Mouse (Mus musculus) fat pad, adult 2 months (tissue): ENCODE measurements around the gene Map2.

Source experiments
- DNase-seq: peaks from one replicate; pipeline ENCODE4 v3.0.0-alpha.2; 2011; ENCODE audit warnings: low read depth, low spot score; ENCODE audit errors: extremely low read depth

The Map2 gene

DNA sequence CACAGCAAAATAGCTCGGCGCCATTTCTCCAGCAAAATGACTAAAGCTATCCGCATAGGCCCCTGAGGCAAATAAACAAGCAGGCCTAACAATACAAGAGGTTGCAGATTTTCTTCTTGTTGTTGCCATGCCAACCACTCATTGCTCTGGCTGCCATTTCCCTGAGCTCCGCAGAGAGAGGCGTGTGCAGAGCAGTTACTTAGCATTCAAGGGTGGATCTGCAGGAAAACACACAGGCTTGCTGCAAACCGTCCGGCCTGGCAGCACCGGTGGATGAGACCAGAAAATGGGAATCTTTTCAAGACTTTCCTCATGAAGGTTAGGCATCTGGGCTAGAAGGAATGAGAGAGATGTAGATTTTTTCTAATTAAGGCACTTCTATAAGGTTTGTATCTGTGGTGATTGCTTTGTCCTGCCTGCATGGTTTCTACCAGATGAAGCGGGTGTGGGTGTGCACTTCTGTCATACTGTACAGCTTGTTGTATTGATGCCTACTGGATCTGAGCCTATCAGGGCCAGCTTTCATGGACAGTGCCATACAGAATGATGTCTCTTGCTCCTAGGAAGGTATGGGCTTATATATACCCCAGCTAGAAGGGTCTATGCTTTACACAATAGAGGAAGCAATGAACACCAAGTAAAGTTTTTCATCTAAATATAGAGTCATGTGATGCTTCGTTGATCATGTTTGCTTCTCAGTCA lies 211.8 kb downstream of the Map2 start:
- no peak for DNase-seq

DNA sequence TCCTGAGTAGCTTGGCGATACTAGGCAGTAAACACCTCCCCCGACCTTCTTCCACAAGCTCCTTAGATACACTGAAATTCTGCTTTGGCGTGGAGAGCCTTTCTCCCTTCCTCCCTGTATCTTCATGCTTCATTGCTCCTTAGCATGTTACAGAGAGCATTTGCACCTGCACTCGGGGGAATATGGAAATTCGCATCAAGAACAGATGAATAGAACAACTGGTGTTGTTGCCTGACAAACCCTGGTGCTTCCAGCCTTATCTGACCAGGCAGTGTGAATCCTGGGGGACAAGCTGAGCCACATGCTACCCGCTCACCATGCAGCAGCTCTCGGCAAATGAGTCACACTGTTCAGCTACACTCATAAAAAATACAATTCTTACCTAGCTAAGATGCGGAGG lies 213.5 kb downstream of the Map2 start:
- no peak for DNase-seq

DNA sequence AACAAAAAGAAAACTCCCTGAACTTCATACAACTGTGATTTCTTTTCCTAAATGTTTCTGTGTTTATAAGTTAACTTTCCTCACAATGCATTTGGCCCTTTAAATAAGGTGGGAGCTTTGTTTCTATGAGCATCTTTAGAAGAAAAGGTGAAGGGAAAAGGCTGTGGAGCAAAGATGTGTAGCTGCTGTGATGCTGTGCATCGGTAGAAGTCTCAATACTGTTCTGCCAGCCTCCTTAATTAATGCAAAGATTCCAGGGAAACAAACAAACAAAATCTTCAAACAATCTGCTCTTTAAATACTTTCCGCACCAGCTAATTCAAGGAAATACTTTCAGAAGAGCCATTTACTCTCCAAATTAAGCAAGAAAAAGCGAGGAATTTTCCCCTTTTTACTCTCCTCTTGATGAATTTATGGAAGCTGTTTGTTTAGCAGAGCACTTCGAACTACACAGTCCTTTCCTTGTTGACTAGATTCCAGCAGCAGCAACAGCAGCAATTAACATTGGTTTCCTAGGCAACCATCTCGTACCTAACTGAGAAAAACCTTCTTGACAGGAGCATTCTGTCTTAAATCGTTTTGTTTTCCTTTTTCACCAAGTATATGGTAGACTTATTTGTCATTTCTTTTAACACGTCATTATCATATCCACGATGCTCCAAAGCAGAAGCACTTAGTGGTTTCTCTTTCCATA lies 220.0 kb downstream of the Map2 start:
- DNase-seq: no peak

DNA sequence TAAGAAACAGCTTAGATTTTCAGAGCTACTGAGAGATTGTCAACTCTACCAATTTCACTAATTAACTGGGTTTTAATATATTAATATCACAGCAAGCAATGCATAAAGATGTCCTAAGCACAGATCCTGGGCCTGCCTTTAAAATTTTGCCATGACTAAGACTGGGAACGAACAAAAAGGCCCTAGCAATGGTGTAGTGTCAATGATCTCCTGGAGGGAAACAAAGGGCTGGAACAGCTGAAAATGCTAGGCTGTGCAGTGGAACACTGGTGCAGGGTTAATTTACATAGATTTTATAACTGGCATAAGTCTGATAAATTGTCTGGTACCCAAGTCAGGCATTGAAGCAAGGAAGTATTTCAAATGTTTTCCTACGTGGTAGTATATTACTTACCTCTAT lies 220.8 kb downstream of the Map2 start:
- no peak for DNase-seq

DNA sequence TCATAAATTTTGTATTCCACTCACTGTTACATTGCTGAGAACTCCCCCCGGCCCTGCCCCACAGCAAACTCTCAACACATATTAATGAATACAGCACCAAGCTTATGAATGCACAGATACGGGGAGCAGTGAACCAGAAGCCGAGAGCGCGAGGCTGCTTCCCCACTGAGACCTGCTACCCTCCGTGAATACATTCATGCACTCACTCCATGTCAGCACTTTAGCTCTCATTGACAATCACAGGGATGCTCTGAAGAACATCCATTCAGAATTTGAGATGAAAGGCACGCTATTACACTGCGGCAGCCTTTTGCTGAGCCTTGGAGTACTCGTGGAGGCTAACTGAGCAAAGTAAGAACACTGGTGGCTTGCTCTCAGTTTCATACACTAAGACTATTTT lies 226.8 kb downstream of the Map2 start:
- DNase-seq: no peak

DNA sequence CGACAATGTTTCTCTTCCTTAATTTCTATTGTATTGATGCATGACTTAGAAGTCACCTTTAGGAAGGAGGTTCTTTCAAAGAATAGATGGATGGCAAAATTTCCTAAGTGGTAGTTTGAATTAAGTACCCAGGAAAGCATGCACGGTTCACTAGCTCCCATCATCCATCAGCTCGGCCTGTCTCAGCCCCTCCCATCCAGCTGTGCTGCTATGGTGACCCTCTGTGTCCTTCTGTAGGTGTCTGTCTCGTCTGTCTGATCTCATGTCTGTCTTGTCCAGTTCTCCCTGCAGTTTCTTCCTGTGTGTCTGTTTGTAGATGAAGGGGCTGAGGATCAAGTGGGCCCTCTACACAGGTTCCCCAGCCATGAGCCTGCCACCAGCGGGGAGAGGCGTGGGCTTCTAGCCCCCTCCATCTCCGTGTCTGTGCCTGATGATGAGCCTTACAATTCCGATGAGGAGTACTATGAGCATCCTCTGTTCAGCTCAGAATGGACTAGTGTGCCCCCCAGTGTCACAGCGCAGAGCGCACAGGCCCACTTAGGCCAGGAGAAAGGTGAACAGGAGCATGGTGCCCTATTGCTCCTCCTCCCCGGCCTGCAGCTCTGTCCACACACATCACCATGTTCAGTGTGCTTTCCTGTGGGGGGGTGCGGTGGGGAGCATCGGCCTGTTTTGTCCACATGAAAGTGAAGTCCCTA lies 232.3 kb downstream of the Map2 start:
- no peak for DNase-seq

DNA sequence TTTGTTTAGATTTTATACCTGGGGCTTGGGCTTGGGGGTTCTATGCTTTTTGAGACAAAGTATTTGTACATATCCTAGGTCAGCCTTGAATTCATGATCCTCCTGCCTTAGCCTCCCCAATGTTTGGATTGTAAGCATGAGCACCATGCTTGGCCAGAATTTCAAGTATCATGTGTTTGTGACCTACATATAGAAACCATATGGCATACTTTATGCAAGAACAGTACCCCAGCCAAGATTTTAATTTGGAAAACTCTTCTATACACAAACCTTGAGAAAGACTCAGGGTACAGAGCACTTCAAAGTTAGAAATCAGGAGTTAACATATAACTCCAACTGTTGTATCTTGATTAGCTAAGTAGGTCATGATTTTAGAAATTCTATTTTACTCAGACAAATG lies 243.3 kb downstream of the Map2 start:
- no peak for DNase-seq

DNA sequence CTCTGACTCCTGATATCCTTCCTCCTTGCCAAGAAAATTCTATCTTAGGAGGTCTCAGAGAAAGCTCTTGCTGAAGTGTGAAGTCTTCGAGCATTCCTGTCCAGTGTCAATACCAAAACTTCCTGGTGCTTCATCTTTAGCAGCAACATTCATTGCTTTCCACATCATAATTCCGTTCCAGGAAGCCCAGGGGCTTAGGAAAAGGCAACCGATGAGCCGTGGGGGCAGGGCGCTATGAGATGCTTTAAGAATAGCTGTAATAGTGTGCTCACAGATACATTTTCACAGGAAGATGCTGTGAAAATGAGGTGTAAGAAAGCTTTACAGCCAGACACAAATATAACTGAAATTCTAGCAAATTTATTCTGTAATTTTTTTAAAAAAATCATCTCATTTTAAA lies 251.0 kb downstream of the Map2 start:
- DNase-seq: no peak

DNA sequence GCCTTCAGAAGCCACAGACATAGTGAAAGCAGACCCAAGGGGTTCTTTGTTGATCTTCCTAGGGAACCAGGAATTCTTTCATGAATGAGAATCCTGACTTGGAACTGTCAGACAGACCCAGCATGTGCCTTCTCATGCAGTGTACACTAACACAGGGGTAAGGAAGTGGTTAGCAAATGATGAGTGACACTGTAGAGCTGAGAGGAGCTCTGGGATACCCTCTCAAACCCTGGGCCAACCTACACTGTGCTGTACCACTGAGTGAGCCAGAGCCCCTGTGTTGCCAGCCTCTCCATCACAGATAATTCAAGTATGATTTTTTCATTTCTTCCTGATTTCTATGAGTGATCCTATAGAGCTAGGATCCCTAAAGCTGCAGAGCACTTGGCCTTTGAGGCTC lies 255.9 kb downstream of the Map2 start:
- no peak for DNase-seq

DNA sequence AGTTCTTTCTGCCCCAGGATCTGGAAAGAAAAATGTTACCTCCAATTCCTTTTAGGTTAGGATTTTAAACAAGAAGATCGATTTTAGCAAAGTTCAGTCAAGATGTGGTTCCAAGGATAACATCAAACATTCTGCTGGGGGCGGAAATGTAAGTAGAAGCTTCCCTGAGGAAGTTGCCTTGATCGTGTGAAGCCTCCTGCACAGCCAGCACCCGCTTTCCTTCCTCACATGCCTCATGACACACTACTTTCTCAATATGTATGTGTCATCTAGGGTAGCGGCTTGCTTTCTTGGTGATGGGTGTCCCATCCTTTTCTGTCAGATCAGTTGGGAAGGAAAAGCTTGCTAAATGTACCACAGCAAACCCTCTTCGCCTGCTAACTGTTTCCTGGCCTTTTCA lies 256.4 kb downstream of the Map2 start:
- DNase-seq: no peak

DNA sequence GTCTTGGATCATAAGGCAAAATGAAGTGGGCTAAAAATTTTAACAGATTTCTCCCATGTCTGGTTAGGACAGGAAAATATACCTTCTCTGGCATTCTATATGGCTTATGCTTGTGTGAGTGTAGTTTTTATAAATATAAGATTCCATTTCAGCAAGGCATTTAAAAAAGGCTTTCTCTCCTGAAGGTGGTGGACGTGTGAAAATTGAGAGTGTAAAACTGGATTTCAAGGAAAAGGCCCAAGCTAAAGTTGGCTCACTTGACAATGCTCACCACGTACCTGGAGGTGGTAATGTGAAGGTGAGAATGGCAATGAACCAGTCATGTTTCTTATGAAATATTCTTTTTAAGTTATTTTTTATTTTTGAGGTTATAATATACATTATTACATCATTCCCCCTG lies 263.0 kb downstream of the Map2 start:
- no peak for DNase-seq

DNA sequence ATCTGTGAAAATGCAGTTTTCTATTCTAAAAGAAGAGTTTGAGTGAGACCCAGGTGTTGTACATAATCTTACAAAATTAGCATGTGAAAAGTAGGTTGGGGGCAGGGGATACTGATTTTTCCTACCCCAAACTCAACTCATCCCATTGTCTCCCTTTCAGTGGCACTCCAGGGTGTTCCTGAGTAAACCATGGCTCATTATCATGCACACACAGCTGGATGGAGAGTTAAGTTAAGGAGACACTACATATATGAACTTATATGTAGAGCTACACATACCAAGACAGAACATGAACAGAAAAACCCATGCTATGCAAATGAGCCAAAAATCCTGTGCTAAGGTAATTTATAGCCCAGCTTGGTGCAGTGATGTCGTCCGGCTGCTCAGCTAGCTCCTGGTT lies 267.8 kb downstream of the Map2 start:
- DNase-seq: no peak

DNA sequence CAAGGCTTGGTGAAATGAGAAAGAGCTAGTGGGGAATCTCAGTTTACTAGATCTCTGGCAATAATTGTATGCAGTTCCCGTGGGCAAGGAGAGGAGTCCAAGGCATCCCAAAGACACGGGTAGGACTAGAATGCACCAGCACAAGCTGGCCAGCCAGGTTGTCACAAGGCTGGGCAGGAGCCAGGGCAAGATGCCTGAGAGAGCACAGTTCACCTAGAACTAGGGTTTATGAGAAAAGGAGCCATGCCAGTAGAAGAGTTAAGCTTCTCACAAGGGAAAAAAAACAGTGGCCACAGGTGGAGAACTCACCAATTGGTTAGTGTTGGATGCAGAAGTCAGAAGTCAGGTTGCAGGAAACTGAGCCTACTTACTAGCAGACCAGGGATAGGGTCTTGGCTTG lies 274.4 kb downstream of the Map2 start:
- DNase-seq: no peak

DNA sequence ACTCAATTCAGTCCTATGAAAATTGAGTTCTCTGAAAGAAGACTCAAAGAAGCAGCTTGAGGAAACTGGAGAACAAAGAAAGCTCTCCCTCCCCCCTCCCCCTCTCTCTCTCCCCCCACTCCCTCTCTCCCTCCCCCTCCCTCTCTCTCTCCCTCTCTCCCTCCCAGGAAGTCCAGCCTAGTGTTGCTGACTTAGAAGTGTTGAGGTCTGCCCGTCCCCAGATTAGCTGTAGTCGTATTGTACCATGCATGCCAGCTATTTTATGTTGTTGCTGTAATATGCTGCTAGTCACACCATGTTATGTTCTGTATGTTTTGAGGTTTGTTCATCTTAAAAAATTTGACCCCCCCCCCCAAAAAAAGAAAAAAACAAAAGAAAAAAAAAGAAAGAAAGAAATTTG lies 281.5 kb downstream of the Map2 start:
- DNase-seq: no peak

DNA sequence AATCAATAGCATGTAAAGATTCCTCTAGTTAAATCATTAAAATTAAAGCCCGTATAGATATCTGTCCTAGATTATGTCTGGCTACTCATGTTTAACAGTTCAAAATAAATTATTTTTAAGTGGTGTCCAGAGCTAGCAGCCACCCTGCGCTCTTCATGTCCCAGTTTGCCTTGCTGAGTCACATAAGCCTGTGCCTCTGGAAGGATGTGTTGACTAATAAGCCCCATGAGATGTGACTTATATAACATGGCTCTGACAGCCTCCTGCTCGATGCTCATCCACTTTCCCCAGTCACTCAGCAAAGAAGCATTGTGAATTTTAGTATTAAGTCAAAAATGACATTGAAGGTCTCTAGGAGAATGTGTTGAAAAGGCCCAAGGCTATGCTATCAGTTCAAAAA lies 282.7 kb downstream of the Map2 start:
- DNase-seq: no peak

DNA sequence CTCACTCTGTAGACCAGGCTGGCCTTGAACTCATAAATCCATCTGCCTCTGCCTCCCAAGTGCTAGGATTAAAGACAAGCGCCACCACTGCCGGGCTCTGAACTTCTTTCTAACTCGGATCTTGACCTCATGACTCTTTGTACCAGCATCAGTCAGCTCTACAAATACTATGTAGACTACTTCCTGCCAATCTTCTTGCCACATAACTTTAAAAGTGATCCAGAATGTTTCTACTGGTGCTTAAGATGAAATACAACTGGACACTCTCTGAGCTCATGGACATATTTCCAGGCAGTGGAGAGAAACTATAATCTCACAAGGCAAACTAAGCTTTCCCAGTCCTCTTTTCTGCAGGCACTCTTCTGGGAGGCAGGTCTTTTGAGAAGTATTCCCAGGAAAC lies 284.3 kb downstream of the Map2 start:
- DNase-seq: no peak

DNA sequence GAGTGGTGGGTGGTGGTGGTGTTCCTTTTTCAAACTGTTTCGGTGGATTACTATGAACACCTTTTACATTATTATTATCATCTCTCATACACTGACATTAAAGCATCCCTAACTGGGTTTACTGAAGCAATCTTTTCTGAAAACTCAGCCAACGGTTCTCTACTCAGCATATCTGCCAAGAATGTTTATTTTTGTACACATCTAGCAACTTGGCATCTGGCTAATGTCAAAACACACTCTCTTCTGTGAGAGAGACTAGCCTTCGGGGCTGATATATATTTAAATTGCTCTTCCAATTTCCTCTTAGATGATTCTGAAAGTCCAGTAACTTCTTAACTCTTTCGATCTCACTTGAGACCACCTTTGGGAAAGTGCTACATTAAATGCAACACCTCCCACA lies 285.8 kb downstream of the Map2 start:
- DNase-seq: no peak

DNA sequence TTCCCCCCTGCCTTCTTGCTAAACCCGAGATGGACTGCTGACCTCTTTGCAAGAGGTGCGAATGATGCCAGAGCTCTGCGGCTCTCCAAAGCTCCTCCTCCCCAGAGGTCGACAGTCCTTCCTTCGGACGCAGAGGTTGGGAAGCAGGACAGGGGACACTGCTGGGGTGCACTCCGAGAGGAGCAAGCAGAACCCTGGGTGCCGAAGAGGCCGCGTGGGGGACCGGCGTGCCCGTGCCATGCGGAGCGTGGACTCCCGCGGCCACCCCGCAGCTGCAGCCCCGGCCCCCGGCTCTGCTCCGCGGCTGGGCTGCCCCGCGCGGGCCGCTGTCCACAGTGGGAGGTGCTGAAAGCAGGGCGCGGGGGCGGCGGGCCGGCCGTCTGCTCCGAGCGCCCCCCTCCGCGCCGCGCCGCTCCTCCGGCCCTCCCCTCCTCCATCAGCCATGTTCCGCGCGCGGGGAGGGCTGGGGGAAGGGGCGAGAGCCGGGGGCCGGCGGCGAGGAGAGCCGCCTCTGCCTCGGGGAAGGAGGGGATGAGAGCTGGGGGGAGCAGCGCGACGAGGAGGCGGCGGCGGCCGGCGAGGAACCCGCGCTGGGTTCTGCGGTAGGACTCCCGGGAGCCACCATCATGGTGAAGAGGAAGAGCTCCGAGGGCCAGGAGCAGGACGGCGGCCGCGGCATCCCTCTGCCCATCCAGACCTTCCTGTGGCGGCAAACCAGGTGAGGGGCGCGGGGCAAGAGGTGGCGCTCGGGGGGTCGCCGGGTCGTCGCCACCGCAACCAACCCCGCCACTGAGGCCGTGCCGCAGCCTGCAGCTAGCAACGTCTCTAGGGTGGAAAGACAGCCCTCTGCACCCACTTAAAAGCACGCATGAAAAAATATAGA lies 293.0 kb downstream of the Map2 start, which contains the start of gene Unc80:
Gene Unc80 (plus strand): TSS at position 547 of the 883 bp plus-strand sequence.
- DNase-seq: no peak

DNA sequence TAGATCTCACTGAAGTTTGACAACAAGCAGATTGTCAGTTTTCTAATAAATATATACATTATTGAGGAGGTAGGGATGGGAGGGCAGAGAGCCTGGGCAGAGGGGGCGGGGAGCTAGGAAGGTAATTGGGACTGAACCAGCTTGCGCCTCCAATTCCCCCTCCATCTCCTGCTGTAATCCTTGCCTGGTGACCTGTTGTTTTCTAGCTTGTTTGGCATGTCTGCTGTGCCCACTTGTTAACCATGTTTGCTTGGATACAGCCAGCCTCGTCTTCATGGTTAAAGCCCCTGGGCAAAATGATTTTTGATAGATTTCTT lies 293.6 kb downstream of the Map2 start:
- DNase-seq: no peak

DNA sequence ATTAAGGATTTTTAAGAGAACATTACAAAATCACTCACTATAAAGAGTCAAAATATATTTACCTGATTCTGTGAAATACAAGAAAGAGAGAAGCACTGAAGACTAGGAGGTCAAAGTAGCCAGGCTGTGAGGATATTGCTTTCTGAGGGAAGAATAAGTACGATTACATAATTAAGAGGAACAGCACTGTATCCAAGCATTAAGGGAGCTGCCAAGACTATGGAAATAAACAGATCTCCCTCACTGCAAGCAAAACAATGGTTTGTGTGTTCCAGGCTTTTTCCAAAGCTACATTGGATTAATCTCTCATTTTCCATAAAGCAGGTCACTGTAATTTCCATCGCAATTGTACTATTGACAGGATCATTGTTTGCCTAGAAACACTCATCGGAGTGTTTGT lies 307.7 kb downstream of the Map2 start:
- DNase-seq: no peak
